Mouse (Mus musculus) megakaryocyte-erythroid progenitor cell, adult 5-6 weeks (primary cell): ENCODE measurements around the gene Adamts9. TPM values are rescaled to one million over a fixed set of nuclear protein-coding genes. Genes with fewer than 3 reads are reported as not detected.

Source experiments
- ATAC-seq: replicated peaks from 2 replicates; pipeline ENCODE4 v1.8.0; 2016; ENCODE audit warnings: mild to moderate bottlenecking, inconsistent platforms; ENCODE audit not compliant: severe bottlenecking, poor library complexity, low FRiP score, low TSS enrichment
- total RNA-seq, 2 experiments: library from RNA; stranded (forward) in 1 of 2; stranded (reverse) in 1 of 2; fragments of 200-1000, 215-1000 nt in 1 of 2; fragments of >200 nt in 1 of 2; fragmentation: Nextera tagmentation in 1 of 2; gene quantifications; 2 replicates each; pipeline ENCODE4 v1.2.3; 2014 to 2017

The Adamts9 gene
- total RNA-seq, 2 experiments from 2014 or later, result not detected

- ATAC-seq, result no peak
These were observed 121.7 kb downstream of the Adamts9 start for GRCm38 (mm10) chr6:92821606-92822005.

- ATAC-seq, result no peak
These were observed 125.6 kb downstream of the Adamts9 start for GRCm38 (mm10) chr6:92817661-92818060.

GRCm38 (mm10) chr6:92816311-92816751, 127.0 kb downstream of the Adamts9 start, which contains the start of gene A730049H05Rik:
Gene A730049H05Rik, plus strand, starts transcription at chr6:92816478.
- no peak for ATAC-seq

- no peak for ATAC-seq
These were observed 130.5 kb downstream of the Adamts9 start for GRCm38 (mm10) chr6:92812702-92813370.

- ATAC-seq, result no peak
These were observed 131.7 kb downstream of the Adamts9 start for GRCm38 (mm10) chr6:92811566-92811965.

- ATAC-seq, result no peak
These were observed 132.7 kb downstream of the Adamts9 start for GRCm38 (mm10) chr6:92810628-92811027.

- ATAC-seq, result no peak
These were observed 133.5 kb downstream of the Adamts9 start for GRCm38 (mm10) chr6:92809818-92810217.

- ATAC-seq, result no peak
These were observed 138.9 kb downstream of the Adamts9 start for GRCm38 (mm10) chr6:92804254-92804971.

- ATAC-seq, result no peak
These were observed 140.1 kb downstream of the Adamts9 start for GRCm38 (mm10) chr6:92803213-92803612.

- ATAC-seq, result no peak
These were observed 140.9 kb downstream of the Adamts9 start for GRCm38 (mm10) chr6:92802421-92802820.

GRCm38 (mm10) chr6:92801462-92801861, 141.8 kb downstream of the Adamts9 start:
- no peak for ATAC-seq

GRCm38 (mm10) chr6:92793804-92794203, 149.5 kb downstream of the Adamts9 start:
- ATAC-seq, result no peak

GRCm38 (mm10) chr6:92787376-92787712, 155.9 kb downstream of the Adamts9 start:
- ATAC-seq, result peak; percentile 67; the same call in 1 of the 2 replicates

- ATAC-seq, result no peak
These were observed 156.5 kb downstream of the Adamts9 start for GRCm38 (mm10) chr6:92786701-92787375.

- ATAC-seq, result peak; percentile 71
These were observed 158.5 kb downstream of the Adamts9 start for GRCm38 (mm10) chr6:92784782-92785181.

- no peak for ATAC-seq
These were observed 161.8 kb downstream of the Adamts9 start for GRCm38 (mm10) chr6:92781446-92781845.

- no peak for ATAC-seq
These were observed 163.4 kb downstream of the Adamts9 start for GRCm38 (mm10) chr6:92779935-92780205.

- no peak for ATAC-seq
These were observed 164.0 kb downstream of the Adamts9 start for GRCm38 (mm10) chr6:92779140-92779934.

GRCm38 (mm10) chr6:92776356-92776755, 166.9 kb downstream of the Adamts9 start:
- no peak for ATAC-seq

- ATAC-seq, result no peak
These were observed 180.9 kb downstream of the Adamts9 start for GRCm38 (mm10) chr6:92762372-92762771.
